Mouse (Mus musculus): Measurements from ENCODE around the gene Ttll1. TPM values are rescaled to one million over a fixed set of nuclear protein-coding genes. Genes with fewer than 3 reads are reported as not detected.
"Not testable (repeated sequence)": the region's sequence is repeated elsewhere in the genome, so short reads cannot be mapped to it uniquely, and the experiment has no call there.

Ttll1 gene
- total RNA-seq, 1 experiment, result 7.2 TPM

DNA sequence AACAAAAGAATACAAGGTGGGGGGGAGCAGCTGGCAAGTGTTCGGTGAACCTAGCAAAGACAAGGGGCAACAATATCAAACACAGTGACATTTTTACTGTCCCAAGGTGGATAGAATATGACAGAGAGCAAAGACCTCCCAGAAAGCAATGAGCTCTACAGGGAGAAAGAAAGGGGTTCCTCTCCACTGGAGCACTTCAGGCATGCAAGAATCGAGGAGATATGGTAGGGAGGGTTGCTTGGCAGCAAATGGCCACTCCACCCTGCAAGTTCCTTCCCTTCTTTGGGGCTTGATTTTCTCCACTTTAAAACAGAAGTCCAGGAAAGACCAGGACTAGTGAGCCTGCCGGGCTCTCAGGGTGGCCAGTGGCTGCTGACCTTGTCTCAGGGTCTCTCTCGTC is 44.4 kb downstream of the Ttll1 start:
- no peaks in the 10 kb centered on the region; the same call in 1 of the 2 replicates for H3K36me3 ChIP-seq (ENCODE audit: control insufficient read depth, insufficient read depth, low read length, poor library complexity, severe bottlenecking)
- H3K4me1 ChIP-seq (ENCODE audit: control insufficient read depth in 2 of 2, insufficient read depth in 2 of 2, low read length in 2 of 2, poor library complexity in 1 of 2), result peaks cover 3% of the 10 kb centered on the region in 2 experiments; a peak in 1 of 4 replicates
- in situ Hi-C loops (cut with MboI; ENCODE audit: low sequenced_read_pairs in 2 of 2, unreplicated experiment in 2 of 2), result no loop called here
- no peaks in the 10 kb centered on the region for H3K9me3 ChIP-seq (ENCODE audit: control insufficient read depth, insufficient read depth, low read depth, low read length)
- no peak for TF ChIP-seq ZC3H11A (IDR thresholded peaks at IDR 0.05; ENCODE audit: borderline replicate concordance, low read depth, low read length)
- TF ChIP-seq MAFK (IDR thresholded peaks at IDR 0.05; ENCODE audit: insufficient read depth, low read depth, low read length), result no peak
- no peak for TF ChIP-seq ZNF384 (IDR thresholded peaks at IDR 0.05; ENCODE audit: low read depth, low read length)
- TF ChIP-seq CHD2 (IDR thresholded peaks at IDR 0.05; ENCODE audit: low read depth, low read length), result no peak
- no peak for TF ChIP-seq HCFC1 (IDR thresholded peaks at IDR 0.05; ENCODE audit: borderline replicate concordance, insufficient read depth, low read length)
- no peak overlapping the region for H3K27ac ChIP-seq (ENCODE audit: insufficient read depth, low read depth, low read length, poor library complexity, severe bottlenecking)
- H3K9ac ChIP-seq (ENCODE audit: insufficient read depth, low read depth, low read length, poor library complexity, severe bottlenecking), result no peak overlapping the region
- no peak overlapping the region for H3K4me3 ChIP-seq (ENCODE audit: insufficient read depth in 1 of 2, low read depth in 1 of 2, low read length in 2 of 2, poor library complexity in 1 of 2, severe bottlenecking in 1 of 2)
- DNase-seq (ENCODE audit: low read depth, low spot score), result no peak

DNA sequence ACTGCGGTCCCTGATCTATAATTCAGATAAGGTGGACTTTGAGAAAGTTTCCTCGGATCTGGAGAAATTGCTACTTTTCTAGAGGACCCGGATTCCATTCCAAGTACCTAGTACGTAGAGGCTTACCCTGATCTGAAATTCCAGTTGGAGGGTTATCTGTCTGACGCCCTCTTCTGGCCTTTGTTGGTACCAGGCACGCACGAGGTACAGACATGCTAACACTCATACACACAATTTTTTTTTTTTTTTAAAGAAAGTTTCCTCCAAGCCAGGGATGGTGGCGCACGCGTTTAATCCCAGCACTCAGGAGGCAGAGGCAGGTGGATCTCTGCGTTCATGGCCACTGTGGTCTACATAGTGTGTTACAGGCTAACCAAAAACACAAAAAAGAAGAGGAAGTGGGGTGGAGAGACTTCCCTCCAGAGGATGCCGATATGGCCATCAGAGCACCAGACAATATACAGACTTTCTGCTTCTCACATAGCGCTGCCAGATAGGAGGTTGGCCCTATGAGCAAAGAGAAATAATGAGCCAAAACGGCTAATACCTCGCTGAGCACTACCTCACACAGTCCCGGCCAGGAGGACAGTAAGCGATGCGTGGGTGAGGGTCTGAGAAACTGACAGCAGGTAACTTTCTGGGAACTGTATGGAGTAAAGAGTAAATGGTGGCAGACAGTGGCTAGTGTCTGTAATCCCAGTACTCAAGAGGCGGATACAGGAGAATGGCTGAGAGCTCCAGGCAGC is 45.6 kb downstream of the Ttll1 start:
- no peak for TF ChIP-seq HCFC1 (IDR thresholded peaks at IDR 0.05; ENCODE audit: borderline replicate concordance, insufficient read depth, low read length)
- peak; percentile 94 for TF ChIP-seq ZNF384 (IDR thresholded peaks at IDR 0.05; ENCODE audit: low read depth, low read length)
- no peak; the same call in 1 of the 2 replicates for TF ChIP-seq ZC3H11A (IDR thresholded peaks at IDR 0.05; ENCODE audit: borderline replicate concordance, low read depth, low read length)
- DNase-seq (ENCODE audit: low read depth, low spot score), result peak; percentile 72
- in situ Hi-C loops (cut with MboI; ENCODE audit: low sequenced_read_pairs in 2 of 2, unreplicated experiment in 2 of 2), result no loop called here
- Histone ChIP-seq H3K27ac (ENCODE audit: insufficient read depth, low read depth, low read length, poor library complexity, severe bottlenecking) (peak overlapping the region; percentile 14; the same call in 1 of the 2 replicates), H3K4me1 (ENCODE audit: control insufficient read depth in 2 of 2, insufficient read depth in 2 of 2, low read length in 2 of 2, poor library complexity in 1 of 2) (peaks cover 3% of the 10 kb centered on the region in 2 experiments; a peak in 1 of 4 replicates), H3K9me3 (ENCODE audit: control insufficient read depth, insufficient read depth, low read depth, low read length) (no peaks in the 10 kb centered on the region), H3K9ac (ENCODE audit: insufficient read depth, low read depth, low read length, poor library complexity, severe bottlenecking) (no peak overlapping the region), H3K36me3 (ENCODE audit: control insufficient read depth, insufficient read depth, low read length, poor library complexity, severe bottlenecking) (no peaks in the 10 kb centered on the region; the same call in 1 of the 2 replicates), H3K4me3 (ENCODE audit: insufficient read depth in 1 of 2, low read depth in 1 of 2, low read length in 2 of 2, poor library complexity in 1 of 2, severe bottlenecking in 1 of 2) (peak overlapping the region; percentile 32 to 59; a peak in 3 of 4 replicates)

DNA sequence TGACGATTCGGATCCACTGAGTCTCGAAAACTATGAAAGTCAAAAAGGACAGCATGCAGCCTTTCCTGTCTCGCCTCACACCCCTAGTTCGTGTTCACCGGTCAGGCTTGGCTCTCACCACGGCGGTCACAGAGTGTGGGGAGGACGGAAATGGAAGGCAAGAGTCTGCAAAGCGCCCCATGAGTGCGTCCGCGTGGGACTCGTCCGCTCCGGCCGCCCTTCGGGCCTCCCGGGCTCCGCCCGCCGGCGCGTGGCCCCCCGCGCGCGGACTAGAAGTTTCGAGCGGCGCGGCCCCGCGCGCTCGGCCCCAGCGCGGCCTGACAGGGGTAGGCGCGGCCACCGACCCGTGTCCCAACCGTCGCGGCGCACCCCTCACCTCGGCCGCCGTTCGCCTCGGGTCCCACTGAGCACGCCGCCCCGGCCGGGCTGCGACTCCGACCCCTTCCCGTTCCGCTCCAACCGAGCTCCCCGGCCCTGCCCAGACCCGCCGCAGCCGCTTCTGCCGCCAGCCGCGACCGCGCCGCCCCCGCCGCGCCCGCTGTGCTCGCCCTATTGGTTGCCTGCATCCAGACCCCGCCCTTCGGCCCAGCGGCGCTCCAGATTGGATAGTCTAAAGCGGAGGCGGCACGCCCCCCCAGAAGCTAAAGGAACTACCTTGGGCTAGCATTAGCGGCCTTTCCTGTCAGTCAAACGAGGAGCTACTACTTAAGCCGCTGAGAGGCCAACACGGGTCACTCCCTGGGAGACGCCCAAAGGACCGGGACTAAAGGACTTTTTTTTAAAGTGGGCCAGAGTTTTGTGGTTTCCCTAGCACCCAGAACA is 46.4 kb downstream of the Ttll1 start, which contains the start of gene Pacsin2:
TSS of gene Pacsin2 (minus strand) at position 524 of the 822 bp plus-strand sequence.
- H3K9me3 ChIP-seq (ENCODE audit: control insufficient read depth, insufficient read depth, low read depth, low read length), result no peaks in the 10 kb centered on the region
- peak; percentile 67 for TF ChIP-seq CHD2 (IDR thresholded peaks at IDR 0.05; ENCODE audit: low read depth, low read length)
- no peak; the same call in 1 of the 2 replicates for TF ChIP-seq HCFC1 (IDR thresholded peaks at IDR 0.05; ENCODE audit: borderline replicate concordance, insufficient read depth, low read length)
- peak; percentile 98 for DNase-seq (ENCODE audit: low read depth, low spot score)

GRCm38 (mm10) chr15:83463369-83464082 is 47.2 kb downstream of the Ttll1 start:
- no peaks in the 10 kb centered on the region for H3K9me3 ChIP-seq (ENCODE audit: control insufficient read depth, insufficient read depth, low read depth, low read length)
- H3K4me1 ChIP-seq (ENCODE audit: control insufficient read depth in 2 of 2, insufficient read depth in 2 of 2, low read length in 2 of 2, poor library complexity in 1 of 2), result peaks cover 3% of the 10 kb centered on the region in 2 experiments; a peak in 1 of 4 replicates
- H3K36me3 ChIP-seq (ENCODE audit: control insufficient read depth, insufficient read depth, low read length, poor library complexity, severe bottlenecking), result no peaks in the 10 kb centered on the region; the same call in 1 of the 2 replicates
- H3K27ac ChIP-seq (ENCODE audit: insufficient read depth, low read depth, low read length, poor library complexity, severe bottlenecking), result no peak overlapping the region
- peak overlapping the region; percentile 88 for H3K9ac ChIP-seq (ENCODE audit: insufficient read depth, low read depth, low read length, poor library complexity, severe bottlenecking)
- no peak for DNase-seq (ENCODE audit: low read depth, low spot score)
- TF ChIP-seq ZNF384 (IDR thresholded peaks at IDR 0.05; ENCODE audit: low read depth, low read length) (no peak), MAFK (IDR thresholded peaks at IDR 0.05; ENCODE audit: insufficient read depth, low read depth, low read length) (no peak), ZC3H11A (IDR thresholded peaks at IDR 0.05; ENCODE audit: borderline replicate concordance, low read depth, low read length) (no peak), CHD2 (IDR thresholded peaks at IDR 0.05; ENCODE audit: low read depth, low read length) (no peak), HCFC1 (IDR thresholded peaks at IDR 0.05; ENCODE audit: borderline replicate concordance, insufficient read depth, low read length) (no peak)
- H3K4me3 ChIP-seq (ENCODE audit: insufficient read depth in 1 of 2, low read depth in 1 of 2, low read length in 2 of 2, poor library complexity in 1 of 2, severe bottlenecking in 1 of 2), result peak overlapping the region; percentile 76 to 93
- in situ Hi-C loops (cut with MboI; ENCODE audit: low sequenced_read_pairs in 2 of 2, unreplicated experiment in 2 of 2), result no loop called here

More for the DNA sequence above, 46.4 kb downstream of the Ttll1 start, which contains the start of gene Pacsin2:
- peak within 1 kb of the TSS; percentile 14; the same call in 1 of the 2 replicates for H3K27ac ChIP-seq (ENCODE audit: insufficient read depth, low read depth, low read length, poor library complexity, severe bottlenecking)
- H3K36me3 ChIP-seq (ENCODE audit: control insufficient read depth, insufficient read depth, low read length, poor library complexity, severe bottlenecking), result no peaks in the 10 kb centered on the region; the same call in 1 of the 2 replicates
- in situ Hi-C loops (cut with MboI; ENCODE audit: low sequenced_read_pairs in 2 of 2, unreplicated experiment in 2 of 2), result no loop called here
- H3K4me3 ChIP-seq (ENCODE audit: insufficient read depth in 1 of 2, low read depth in 1 of 2, low read length in 2 of 2, poor library complexity in 1 of 2, severe bottlenecking in 1 of 2), result peak within 1 kb of the TSS; percentile 76 to 93
- peak within 1 kb of the TSS; percentile 88 for H3K9ac ChIP-seq (ENCODE audit: insufficient read depth, low read depth, low read length, poor library complexity, severe bottlenecking)
- peaks cover 3% of the 10 kb centered on the region in 2 experiments; a peak in 1 of 4 replicates for H3K4me1 ChIP-seq (ENCODE audit: control insufficient read depth in 2 of 2, insufficient read depth in 2 of 2, low read length in 2 of 2, poor library complexity in 1 of 2)

GRCm38 (mm10) chr15:83462349-83462748 is 48.3 kb downstream of the Ttll1 start:
- H3K9ac ChIP-seq (ENCODE audit: insufficient read depth, low read depth, low read length, poor library complexity, severe bottlenecking); H3K27ac ChIP-seq (ENCODE audit: insufficient read depth, low read depth, low read length, poor library complexity, severe bottlenecking); DNase-seq (ENCODE audit: low read depth, low spot score); H3K4me1 ChIP-seq (ENCODE audit: control insufficient read depth in 2 of 2, insufficient read depth in 2 of 2, low read length in 2 of 2, poor library complexity in 1 of 2); H3K36me3 ChIP-seq (ENCODE audit: control insufficient read depth, insufficient read depth, low read length, poor library complexity, severe bottlenecking); H3K9me3 ChIP-seq (ENCODE audit: control insufficient read depth, insufficient read depth, low read depth, low read length); in situ Hi-C loops (cut with MboI; ENCODE audit: low sequenced_read_pairs in 2 of 2, unreplicated experiment in 2 of 2); H3K4me3 ChIP-seq (ENCODE audit: insufficient read depth in 1 of 2, low read depth in 1 of 2, low read length in 2 of 2, poor library complexity in 1 of 2, severe bottlenecking in 1 of 2): not testable (repeated sequence)

Data from ES-E14 (cell line).